Mouse (Mus musculus) telencephalon, adult 2 months (tissue): ENCODE results near the gene Thada.

Experiments used
- DNase-seq: peaks from one replicate; pipeline ENCODE4 v3.0.0-alpha.2; 2011; ENCODE audit warnings: low read depth, low spot score

Thada gene

DNA sequence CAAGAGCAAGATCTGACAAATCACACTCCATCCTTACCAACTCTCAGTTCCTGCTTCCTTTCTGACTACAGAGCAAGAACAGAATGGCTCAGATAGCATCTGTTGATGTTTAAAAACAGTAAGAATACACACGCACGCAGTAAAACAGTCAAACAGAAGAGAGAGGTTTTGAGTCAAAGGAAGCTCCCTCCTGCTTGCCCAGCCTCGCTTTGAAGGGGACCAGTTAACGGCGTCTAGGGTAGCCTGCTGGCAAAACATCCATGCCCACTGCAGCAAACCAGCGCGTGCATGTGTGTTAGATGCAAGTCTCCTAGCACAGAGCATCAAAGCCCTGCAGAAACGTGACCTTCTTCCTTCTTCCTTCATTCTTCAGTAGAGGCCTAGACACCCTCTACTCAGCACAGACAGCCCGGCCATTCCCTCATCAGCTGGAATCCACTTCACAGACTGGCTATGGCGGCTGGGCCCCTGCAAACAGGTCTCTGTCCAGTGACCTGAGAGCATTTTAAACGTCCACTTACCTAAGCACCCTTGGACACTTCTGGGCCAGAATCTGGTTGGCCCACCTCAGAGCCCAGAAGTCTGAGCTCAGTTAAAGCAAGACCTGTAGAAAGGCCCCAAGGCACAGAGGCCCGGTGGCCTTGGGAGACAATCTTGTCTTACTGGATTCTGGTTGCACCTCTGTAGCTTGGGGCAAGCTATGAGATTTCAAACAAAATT, 302.8 kb downstream of the Thada start:
- DNase-seq = no peak

GRCm38 (mm10) chr17:84162211-84162760, 303.7 kb downstream of the Thada start:
- no peak for DNase-seq

DNA sequence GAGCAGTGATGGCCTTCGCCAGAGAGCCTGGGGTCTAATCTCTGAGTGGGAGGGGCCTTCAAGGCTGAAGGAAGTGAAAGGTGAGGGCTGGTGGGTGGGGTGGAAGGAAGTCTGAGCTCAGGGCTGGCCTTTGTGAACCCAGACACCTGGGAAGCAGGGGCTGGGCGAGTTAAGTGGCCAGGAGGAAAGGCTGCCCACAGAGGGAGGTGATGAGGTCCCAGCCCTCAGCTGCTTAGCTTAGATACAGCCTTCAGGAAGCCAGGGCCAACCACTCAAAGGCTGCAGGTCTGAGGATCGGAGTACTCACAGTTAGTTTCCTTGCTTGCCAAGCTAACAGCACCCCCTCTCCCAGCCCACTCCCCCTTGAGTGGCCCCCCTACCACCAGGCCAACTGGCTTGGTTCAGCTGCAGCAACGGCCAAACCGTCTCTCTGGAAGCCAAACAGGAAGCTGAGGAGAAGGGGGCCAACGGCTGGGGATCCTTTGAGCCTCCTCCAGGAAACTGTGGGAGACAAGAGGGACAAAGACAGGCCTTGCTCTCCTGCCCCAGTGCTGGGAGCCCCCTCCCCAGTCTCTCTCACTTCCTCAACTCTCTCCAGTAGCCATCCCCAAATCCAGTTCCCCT, 304.7 kb downstream of the Thada start:
- no peak for DNase-seq

DNA sequence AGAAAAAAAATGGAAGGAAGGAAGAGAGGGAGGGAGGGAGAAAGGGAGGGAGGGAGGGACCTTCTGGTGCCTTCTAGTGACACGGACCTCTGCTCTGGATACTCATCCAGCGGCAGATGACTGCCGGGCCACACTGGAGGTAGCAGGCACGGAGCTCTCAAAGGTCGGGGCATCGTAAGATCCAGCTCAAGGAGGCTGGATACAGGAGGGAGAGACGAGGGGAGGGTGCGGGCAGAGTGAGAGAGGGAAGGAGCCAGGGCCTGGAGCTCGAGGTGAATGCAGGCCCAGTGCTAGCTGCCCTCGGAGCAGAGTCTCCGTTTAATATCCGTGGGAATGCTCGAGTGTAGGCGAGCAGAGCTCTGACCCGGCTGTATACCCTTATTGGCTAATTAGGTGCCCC, 307.1 kb downstream of the Thada start:
- DNase-seq = no peak

DNA sequence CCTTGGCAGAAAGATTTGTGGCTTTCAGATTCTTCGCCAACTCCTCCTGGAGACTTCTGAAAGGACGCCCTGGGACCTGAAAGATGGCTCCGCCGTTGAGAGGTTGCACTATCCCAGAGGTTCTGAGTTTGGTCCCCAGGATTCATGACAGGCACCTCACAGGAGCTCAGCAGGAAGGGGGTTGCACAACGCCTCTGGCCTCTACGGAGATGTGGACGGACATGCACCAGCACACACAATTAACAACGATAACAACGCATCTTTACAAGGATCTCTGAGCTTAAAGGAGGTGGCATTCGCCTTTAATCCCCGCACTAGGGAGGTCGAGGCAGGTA, 307.6 kb downstream of the Thada start:
- DNase-seq = no peak

GRCm38 (mm10) chr17:84157743-84158460, 308.1 kb downstream of the Thada start:
- no peak for DNase-seq

GRCm38 (mm10) chr17:84156748-84157742, 309.0 kb downstream of the Thada start:
- DNase-seq = no peak

DNA sequence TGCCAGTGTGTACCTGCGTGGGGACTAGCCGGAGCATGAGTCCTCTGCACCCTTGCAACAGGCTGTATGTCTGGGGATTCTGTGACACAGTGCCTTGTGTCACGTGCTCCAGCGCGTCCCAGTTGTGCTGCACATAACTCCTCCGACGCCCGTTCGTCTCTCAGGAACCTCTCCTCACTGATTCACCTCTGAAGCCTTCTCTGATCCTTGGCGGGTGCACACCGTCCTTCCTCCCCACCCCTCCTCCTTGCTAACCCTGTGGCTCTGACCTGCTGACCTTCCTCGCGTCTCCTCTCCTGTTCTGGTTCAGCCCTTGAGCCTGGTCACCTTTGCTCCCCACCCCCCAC, 309.8 kb downstream of the Thada start:
- no peak for DNase-seq

DNA sequence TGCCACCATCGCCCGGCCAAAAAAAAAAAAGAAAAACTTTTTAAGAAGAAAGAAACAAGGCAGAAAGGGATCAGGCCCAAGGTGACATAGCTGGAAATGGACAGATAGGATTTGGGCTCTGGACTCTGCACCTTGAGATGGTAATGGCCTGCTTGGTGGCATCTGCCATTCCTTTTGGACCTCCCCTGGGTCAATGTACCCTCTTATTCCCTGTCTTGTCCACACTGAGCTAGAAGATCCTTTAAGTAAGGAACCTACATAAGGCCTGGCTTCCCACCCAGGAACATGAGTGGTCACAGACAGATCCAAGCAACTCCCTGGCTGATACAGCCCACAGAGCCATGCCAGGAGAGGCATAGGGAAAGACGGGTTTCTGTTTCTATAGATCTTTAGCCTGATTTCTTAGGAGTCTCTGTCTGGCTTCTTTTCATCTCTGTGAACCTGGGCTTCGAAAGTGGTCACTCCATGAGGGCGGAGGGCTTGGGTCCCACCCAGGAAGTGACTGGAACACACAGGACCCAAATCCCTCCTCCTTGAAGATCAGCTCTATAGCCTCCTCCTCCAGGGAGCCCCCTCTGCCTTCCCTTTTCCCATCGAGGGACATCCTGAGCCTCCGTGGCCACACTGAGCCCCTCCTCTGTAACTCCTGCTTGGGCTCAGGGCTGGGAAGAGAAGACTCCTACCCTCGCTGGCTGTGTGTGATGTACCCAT, 310.3 kb downstream of the Thada start:
- DNase-seq = no peak

DNA sequence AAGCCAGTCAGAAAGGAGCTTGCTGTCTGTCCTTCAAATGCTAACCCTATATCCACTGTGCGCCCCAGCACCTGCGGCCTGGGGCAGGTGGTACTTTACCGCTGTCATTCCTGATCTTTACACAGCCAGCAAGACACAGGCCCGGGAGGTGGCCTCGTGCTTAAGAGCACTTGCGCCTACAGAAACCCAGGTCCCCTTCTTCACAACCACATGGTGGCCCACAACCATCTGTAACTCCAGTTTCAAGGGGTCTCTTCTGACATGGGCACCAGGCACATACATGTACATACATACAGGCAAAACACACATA, 311.0 kb downstream of the Thada start:
- no peak for DNase-seq

GRCm38 (mm10) chr17:84154302-84155028, 311.5 kb downstream of the Thada start:
- no peak for DNase-seq

GRCm38 (mm10) chr17:84152976-84153786, 312.8 kb downstream of the Thada start:
- no peak for DNase-seq

DNA sequence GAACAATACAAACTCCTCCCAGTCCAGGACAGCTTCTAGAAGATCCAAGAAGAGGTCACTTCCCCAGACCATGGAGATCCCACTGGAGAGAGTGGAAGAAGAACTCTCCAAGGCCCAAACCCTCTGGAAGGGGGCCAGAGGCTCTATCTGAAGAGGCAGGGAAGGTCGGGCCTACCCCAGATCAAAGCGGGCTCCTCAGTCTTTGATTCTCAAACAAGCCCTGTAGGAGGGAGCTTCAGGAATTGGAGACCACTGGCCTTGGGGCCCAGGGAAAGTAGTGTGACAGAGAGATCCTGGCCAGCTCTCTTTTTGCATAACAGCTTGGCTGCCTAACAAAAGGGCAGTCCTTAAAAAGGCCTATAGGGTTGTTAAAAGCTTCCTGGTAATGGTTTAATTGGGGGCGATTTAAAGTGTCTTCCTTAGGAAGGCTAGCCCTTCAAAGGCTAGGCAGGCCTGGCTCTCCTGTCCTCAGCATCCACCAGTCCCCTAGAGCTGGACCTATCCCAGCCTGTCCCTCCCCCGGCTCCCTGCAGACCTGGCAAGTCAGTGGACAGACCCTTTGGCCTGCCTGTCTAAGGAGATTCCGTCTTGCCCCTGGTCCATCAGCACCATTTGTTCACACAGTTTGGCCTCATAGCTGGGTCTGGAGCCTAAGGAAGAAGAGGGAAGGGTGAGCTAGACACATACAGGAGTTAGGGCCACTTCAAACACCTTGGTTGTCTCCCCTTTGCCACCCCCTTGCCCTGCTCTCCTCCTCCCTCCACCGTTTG, 313.6 kb downstream of the Thada start:
- DNase-seq = no peak

DNA sequence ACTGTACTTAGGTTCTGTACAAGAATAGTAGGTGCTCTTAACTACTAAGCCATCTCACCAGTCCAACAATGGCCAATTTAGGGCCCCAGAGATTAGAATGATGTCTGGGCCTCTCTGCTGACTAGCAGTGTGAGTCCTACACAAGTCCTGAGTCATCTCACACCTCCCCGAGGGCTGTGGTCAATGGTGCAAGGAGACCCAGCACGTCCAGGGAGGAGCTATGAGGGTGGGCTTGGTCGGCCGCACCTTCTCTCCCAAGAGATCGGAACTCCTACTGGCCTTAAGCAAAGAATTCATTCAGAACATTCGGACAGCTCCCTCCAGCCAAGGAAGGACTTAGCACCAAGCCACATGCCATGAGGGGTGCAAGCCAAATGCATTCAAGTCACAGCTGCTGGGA, 314.7 kb downstream of the Thada start:
- DNase-seq = no peak

GRCm38 (mm10) chr17:84150291-84150690, 315.7 kb downstream of the Thada start:
- DNase-seq = no peak

DNA sequence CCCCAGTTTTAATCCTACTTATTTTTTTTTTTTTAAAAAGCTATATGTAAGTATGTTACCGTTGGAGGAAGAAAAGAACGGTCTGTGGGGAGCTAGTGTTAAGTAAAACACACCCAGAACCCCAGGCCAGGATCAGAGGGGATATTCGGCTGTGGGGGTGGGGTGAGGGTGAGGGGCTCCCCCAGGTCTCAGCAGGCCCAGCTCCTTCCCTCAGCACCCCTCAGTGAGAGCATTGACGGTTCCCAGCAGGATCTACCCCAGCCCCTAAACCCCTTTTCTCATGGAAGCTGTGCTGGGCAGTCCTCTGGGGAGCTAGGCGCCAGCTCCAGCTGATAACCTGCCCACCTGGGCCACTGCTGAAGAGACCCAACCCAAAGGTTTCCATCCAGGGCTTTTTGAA, 316.4 kb downstream of the Thada start:
- no peak for DNase-seq

DNA sequence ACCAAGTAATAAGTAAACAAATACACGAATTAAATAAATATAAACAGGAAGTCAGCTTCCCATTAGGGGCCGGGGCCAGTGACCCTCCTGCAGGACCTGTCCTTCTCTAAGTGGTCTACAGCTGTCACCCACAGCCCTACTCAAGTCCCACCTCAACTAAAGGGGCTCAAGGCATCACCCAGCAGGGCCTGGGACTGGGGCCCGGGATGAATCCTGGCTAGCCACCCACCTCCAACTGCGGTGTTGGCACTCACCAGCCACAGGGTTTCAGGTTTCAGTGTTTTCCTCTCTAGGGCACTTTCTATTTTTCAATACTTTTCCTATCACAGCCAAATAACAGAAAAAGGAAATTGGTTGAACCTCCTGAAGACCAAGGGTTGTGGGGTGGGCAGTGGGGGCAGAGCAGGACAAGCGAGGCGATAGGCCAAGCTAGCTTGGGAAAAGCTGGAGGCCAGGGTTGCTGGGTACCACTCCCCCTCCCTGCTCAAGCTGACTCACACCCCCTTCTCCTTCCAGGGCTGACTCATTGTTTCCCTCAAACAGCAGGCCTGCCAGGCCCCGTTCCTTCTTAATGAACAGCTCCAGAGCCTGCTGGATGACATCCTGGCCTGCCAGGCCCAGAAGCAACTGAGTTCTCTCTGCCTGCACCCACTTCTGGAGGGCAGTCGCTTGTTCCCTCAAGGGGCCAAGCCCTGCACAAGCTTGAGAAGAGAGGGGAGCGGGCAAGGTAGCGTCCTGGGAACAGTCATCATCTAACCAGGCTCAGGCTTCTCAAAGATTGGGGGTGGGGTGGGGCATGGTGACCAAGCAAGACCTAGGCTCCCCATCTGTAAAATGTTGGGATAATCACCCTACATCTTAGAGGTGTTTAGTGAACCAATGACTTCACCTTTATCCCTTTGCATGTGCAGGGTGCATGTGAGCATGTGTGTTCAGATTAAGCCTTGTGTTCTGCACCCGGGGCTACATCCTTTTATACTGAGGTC, 317.2 kb downstream of the Thada start:
- no peak for DNase-seq
